Mouse (Mus musculus): ENCODE measurements around the gene Emilin2.

- TF ChIP-seq CTCF (IDR thresholded peaks at IDR 0.05; ENCODE audit: low read depth) (0 out of 2 replicates have a peak, but pooled peaks have one; percentile 7), EP300 (IDR thresholded peaks at IDR 0.05; ENCODE audit: low read depth) (no peak)
Observed at GRCm38 (mm10) chr17:71213666-71214065, 98.1 kb downstream of the Emilin2 start.

All from liver, postnatal 0 days (tissue).